Mouse (Mus musculus) B cell, adult 2 months (primary cell): ENCODE results near the gene Ccdc141.

Experiments used
- DNase-seq, 2 experiments: peaks; one replicate each; pipeline ENCODE4 v3.0.0; 2022

The Ccdc141 gene

DNA sequence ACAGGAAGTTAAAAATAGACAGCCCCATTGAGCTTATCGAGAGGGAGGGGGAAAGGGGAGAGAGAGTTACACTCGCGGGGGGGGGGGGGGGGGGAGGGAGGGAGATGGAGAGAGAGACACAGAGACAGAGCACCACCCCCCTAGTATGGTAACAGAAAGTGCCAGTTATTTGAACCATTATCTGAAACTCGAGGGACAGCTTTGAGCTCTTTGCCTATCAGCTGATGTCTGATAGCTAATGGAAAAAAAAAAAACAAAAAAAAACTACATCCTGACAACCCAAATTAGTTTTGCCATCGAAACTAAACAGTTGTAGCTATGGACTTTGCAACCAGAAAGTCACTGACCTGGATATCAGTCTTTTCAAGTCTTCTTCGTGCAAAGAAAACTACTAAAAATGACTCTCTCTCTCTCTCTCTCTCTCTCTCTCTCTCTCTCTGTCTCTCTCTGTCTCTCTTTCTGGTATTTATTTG lies at the start of gene Ccdc141:
TSS of gene Ccdc141 (minus strand) at position 4 of the 473 bp plus-strand sequence.
- no peak for DNase-seq

DNA sequence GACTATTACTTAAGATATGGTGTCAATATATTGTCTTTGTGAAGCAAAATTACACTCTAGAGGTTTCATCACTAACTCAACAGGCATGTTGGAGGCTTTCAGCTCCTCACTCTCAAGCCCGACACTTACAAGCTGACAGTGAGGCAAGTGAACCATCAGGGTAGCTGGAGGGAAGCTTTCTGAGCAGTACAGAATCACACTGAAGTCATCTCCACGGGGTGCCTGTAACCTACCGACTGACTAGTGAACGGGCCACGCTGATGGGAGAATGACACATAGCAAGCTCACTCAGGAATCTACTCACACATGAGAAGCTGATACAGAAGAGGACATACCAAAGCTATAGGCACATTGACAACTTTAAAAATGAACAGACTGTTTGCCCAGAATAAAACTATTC lies 42.4 kb upstream of the Ccdc141 start:
- no peak for DNase-seq

GRCm38 (mm10) chr2:77206951-77207350 lies 36.5 kb upstream of the Ccdc141 start:
- no peak for DNase-seq

- no peak for DNase-seq
Observed at GRCm38 (mm10) chr2:77203916-77204315, 33.5 kb upstream of the Ccdc141 start.

DNA sequence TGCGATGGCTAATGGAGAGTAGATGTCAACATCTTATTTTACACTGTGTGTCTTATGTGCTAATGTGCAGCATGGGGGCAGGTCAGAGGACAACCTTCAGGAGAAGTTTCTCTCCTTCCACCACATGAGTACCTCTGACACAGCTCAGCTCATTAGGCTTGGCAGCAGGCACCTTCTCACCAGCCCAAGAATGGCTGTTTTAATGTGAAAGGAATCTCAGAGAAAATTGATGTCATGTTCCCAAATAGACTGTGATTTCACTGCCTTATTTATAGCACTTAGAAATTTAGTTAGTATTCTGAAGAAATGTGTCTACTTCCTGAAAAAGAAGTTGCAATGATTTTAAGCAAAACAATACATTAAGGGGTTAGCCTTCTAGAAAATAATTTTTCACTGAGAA lies 31.5 kb upstream of the Ccdc141 start:
- DNase-seq: no peak

GRCm38 (mm10) chr2:77200958-77201614 lies 30.6 kb upstream of the Ccdc141 start:
- DNase-seq: no peak

DNA sequence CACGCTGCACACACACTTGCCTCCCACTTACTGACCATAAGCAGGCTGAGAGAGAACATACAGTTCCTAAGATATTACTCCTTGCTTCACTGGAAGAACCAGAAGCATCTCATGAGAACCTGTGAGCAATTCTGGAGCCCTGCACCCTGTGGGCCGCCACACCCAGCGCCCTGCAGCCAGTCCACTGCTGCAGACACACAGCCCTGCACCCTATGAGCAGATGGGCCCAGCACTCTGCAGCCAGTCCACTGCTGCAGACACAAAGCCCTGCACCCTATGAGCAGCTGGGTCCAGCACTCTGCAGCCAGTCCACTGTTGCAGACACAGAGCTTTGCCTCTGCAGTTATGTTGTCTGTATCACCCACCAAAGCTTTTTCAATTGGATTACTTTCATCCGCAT lies 29.9 kb upstream of the Ccdc141 start:
- DNase-seq: no peak

- no peak for DNase-seq
Observed at GRCm38 (mm10) chr2:77198246-77198645, 27.8 kb upstream of the Ccdc141 start.

DNA sequence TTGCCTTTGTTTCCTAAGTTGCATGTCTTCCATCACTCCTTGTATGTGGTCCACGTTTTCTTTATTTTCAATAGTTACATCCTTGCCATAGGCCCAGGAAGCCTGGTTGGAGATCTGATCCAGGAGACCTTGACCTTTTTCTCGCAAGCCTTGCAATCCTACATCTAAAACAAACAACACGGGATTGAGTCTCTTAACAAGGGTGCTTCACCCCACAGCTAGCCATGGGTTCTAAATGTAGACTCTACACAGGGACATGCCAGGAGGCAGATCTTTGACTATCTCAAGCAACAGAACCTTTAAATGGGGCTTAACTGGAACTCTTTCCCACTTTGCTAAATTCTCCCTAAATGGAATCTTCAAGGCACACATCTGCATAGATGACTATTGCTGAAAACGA lies 26.4 kb upstream of the Ccdc141 start:
- no peak for DNase-seq

GRCm38 (mm10) chr2:77195056-77195455 lies 24.6 kb upstream of the Ccdc141 start:
- DNase-seq: no peak

DNA sequence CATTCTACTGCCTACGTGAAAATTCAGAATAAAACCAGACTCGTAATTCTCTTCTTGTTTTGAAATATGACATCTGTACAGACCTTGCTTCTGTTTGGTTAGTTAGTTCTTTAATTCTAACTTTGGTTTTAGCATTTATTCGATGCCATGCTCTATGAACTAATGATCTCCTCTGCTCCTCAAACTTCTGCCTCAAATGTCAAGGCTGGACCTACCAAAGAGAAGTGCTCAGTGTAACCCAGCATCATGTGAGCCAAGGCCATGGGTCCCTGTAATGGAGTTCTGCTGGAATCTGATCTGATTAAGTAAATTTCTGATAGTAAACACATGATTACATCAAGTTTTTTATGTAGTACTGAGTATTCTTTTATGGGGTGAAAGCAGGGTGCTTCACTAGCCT lies 21.4 kb upstream of the Ccdc141 start:
- DNase-seq: no peak

DNA sequence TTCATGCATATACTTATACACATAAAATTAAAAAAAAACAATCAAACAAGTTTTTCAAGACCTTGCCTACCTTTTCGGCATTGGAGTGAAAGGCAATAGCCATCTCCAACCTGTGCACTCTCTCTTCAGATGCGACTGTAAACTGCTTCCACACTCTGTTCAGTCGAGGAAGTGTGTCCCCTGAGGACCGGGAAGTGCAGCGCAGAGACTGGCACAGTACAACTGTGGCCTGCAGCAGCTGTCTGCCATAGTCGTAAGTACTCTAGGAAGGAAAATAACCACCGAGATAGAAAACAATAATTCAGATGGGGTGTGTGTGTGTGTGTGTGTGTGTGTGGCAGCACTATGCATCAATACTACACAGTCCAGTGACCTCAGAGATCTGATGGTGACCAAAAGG lies 20.5 kb upstream of the Ccdc141 start:
- DNase-seq: no peak

DNA sequence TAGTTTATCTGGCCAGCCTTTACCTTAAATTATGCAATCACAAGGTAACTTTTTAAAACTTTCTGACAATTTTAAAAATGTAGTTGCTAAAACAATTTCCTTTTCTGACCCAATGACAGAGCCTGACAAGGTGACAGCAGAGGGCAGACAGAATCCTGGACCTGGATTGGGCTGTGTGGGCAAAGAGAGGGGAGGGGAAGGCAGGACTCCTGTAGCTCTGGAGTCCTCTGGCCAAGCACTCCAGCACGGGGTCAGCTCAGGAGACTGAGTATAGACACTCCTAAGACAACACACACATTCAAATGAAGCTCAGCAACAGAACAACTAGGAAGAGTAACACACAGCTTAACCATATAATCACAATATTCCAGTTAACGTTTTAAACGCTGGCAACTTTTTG lies 19.9 kb upstream of the Ccdc141 start:
- no peak for DNase-seq

DNA sequence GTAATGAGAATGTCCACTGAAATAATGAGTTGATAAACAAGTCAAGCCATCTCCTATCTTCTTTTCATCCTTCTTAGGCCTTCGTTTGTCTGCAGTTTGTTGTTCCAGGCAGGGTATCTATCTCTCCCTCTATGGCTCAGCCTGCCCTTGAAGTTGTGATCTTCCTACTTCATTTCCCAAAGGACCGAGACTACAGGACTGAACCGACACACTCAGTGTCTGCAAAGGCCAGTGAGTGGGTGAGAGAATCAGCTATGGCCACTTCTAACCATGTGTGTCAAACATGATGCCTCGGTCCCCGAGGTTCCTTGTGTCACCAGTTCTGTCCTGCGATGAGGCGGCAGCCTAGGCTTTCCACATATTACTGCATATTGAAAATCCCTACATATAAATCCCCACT lies 19.2 kb upstream of the Ccdc141 start:
- no peak for DNase-seq

DNA sequence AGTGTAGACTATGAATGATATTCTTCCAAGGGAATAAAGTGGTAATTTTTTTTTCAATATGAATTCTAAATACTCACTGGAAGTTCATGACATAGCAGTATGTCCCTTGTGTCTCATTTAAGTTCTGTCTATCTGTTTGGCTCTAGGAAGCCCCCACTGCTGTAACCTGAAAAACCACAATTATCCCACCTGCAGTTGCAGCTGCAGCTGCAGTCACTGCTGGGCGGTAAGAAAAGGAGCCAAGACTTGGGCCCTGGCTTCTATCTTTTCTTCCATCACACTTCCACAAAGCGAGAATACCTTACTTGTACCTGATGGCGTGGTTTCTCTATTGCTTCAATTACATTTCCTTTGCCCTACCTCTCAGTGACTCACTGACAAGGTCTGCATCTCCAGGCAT lies 17.1 kb upstream of the Ccdc141 start:
- DNase-seq: no peak

DNA sequence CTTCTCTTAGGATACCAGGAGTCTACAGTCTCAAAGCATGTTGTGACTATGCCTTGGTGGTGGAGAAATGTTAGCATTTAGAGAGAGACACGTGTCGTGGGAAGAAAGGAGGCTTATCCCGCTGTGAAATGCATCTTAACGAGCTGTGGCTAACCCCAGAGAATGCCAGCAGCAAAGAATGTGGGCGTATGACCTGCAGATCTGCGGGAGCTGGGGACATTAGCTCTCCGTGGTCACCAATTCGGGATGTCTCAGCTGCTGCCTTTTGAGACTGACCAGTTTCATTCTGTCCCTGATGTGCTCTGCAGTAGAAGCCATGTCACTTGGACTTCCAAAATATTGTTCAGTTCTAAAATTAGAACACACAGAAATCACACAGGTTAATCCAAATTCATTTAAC lies 16.5 kb upstream of the Ccdc141 start:
- no peak for DNase-seq

- DNase-seq: no peak
Observed at GRCm38 (mm10) chr2:77184049-77184571, 13.7 kb upstream of the Ccdc141 start.

DNA sequence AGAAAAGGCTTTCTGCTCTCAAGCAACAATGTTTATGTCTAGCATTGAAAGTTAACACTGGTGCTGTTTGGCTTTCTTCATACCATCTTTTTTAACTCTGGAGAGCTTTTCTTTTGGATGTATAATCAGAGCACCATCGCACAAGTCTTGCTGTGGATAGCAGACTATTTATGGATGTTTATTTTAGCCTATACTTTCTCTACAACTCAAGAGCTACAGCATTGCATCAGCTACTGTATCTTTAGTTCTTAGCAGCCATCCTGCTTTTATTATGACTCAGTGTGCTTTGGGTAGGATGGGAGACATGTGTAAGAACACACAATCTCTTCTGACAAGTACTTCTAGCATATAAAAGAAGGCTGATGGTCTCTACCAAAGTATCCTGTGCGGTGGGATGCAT lies 13.2 kb upstream of the Ccdc141 start:
- DNase-seq: no peak

GRCm38 (mm10) chr2:77182996-77183380 lies 12.6 kb upstream of the Ccdc141 start:
- no peak for DNase-seq

GRCm38 (mm10) chr2:77182271-77182995 lies 12.0 kb upstream of the Ccdc141 start:
- DNase-seq: no peak

DNA sequence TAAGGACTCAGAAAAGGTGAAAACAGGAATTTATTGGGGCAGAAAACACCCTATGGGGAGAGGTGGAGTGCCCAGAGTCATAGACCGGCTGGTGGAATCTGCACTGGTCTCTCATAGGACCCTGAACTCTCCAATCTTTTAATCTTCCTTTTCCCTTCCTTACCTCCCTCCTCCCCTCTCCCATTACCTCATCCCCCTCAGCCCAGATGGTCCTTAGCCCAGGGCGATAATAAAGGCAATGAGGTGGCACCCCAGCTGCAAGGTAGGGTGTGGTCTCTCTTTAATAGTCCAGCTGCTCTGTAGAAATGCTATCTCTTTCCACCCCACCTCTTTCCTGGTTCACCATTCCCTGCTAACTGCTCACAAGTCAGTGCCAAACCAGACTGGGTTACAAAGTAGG lies 7.0 kb upstream of the Ccdc141 start:
- no peak for DNase-seq

GRCm38 (mm10) chr2:77176413-77176812 lies 6.0 kb upstream of the Ccdc141 start:
- DNase-seq: no peak

DNA sequence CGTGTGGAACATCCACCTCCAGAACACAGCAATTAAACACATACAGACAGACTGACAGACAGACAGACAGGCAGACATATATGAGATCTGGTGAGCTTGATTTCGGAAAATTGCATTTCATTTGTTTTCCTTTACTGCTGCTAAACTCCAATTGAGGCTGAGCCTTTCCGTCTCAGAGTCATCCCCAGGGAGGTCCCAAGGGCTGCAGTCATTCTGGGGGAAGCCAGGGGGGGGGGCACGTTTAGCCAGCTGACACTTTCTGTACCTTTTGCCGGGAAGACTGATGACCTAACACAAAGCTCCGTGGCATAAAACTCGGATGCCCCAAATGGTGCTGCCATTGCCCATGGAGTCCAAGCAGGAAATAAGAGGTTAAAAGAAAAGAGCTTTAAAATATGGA lies 5.0 kb upstream of the Ccdc141 start:
- no peak for DNase-seq

DNA sequence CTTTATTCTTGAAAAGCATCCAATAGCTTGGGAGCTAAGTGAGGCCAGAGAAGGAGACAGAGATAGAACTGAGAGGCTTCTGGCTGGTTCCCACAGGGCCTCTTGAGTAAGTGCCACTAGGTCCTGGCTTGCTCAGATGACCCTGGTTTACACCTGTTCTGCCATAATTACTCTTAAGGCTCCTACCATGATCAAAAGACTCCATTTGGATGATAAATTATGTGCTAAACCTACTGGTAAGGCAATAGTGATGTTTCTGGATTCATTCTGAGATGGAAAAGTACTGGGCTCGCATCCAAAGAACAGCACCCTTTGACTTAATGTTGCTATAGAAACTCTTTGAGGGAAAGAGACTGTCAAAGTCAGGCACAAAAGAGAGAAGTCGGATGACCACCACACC lies 3.9 kb upstream of the Ccdc141 start:
- DNase-seq: no peak

DNA sequence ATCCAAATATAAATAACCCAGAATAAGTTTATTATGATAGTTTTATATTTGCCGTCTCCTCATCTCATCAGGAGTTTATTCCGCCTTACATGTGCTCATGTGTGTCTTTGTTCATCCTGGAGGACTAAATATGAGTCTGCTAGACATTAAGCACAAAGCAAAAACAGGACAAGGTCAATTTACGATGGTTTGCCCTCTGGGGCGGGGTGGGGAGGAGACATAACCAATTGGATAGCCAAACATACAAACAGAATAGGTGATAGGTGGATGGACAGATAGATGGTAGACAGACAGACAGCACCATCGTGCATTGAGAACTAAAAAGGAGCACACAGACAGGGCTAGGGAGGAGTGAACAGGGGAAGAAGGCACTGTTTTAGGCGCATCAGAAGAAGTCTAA lies 3.4 kb upstream of the Ccdc141 start:
- no peak for DNase-seq
